Mouse (Mus musculus) CD4-positive helper T cell, adult 2 months (primary cell): ENCODE measurements around the gene Kifap3.

ENCODE experiments used
- DNase-seq: peaks from one replicate; pipeline ENCODE4 v3.0.0-alpha.2; 2012; ENCODE audit warnings: low read depth, missing footprints, low spot score

Gene Kifap3

DNA sequence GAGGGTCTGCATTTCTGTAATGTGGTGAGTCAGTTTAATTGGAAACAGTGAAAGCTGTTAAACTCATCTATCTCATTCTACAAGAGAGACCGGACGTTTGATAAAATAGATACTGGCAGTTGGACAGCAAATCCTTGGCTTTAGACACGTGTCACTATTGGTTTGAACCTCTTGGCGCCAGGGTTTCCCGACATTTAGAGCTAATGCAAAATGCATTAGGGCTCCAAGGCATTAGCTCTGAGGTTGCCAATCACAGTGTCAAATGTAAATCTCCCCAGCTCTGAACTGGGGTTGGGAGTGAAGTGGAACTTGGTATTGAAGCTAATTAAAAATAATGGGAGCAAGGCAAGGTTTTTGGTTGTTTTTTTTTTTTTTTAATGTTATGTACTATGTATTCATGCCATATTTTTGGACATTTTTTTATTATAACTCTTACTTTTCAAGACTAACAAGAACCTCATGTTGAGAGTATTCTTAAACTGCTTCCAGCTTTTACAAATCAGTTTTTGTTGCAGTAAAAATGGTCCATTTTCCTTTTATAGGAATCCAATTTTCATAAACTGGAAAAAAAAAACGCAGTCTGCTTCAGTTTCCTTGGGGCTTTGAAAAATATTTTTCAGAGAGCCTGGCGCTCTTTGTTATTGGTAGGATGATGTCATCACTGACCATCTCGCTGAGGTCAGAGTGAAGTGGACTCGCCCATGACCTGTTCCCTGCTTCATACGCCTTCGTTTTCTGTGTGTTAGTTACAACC, 114.6 kb downstream of the Kifap3 start:
- DNase-seq: no peak

DNA sequence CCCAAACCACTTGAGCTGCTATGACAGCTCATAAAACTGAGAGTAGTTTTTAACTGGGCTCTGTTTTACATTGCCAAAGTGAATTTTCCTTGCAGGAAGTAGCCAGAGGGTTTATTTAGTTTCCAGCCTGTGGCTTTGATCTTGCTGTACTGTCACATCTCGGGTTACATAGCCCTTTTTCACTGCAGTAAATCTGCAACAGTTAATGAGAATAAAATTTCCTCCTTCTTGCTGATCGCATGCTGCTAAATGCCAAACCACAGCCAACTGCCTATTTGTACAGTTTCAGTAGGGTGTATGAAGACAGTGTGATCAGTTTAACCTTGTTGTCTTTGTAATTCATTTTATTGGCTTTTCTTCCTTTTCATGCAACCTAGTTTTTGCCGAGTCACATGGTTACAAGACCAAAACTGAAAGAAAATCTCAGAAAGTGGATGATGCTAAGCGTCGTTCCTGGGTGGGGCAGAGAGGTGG, 118.9 kb downstream of the Kifap3 start:
- peak; percentile 41 for DNase-seq

GRCm38 (mm10) chr1:163899575-163899974, 120.2 kb downstream of the Kifap3 start:
- no peak for DNase-seq

DNA sequence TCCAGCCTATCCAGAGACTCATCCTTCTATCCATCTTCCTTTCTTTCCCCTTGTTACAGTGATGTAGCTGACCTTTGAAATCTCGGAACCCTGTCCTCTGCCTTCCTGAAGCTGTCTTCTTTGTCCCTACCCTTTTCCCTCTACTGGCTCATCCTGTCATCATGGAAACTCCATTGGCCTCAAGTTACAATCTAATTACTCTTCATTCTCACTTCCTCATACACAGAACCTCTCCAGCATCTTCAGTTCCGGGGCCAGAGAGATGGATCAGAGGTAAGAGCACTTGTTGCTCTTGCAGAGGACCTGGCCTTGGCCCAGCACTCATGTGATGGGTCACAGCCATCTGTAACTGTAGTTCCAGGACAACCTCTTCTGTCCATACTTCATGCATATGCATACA, 120.8 kb downstream of the Kifap3 start:
- DNase-seq: no peak

DNA sequence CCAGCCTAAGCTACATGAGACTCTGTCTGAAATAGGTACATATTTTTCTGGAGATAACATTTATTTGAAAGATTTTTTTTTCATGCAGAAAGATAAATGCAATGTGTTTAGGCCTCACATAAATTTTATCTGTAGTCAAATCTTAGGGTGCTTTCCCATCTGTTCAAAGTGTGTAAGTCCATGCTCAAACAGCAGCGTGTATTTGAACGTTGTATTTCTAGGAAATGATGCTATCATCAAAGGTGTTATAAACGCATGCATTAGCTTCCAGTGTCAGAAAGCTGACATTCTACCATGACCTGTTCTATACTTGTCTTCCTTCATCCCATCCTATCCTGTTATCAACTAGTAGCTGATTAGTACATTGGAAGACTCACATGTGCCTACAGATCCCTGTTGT, 124.0 kb downstream of the Kifap3 start:
- peak; percentile 6 for DNase-seq

GRCm38 (mm10) chr1:163907007-163907811, 127.8 kb downstream of the Kifap3 start:
- no peak for DNase-seq

DNA sequence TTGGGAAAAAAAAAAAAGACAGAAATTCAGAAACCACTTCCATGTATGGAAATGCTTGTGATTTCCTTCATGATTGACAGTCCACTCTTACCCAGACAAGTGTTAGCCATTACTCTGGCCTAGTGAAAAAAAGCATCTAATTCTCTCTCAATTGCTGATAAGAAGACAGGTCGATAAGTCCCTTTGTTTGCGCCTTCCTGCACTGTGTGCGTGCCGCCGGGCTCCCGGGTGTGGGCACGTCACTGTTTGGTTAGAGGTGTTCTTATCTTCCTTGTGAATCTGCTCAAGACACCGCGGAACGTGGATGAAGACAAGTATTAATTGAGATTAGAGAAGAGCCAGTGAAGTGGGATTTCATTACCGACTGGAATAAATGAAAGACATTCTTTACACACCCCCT, 129.0 kb downstream of the Kifap3 start:
- DNase-seq: no peak

DNA sequence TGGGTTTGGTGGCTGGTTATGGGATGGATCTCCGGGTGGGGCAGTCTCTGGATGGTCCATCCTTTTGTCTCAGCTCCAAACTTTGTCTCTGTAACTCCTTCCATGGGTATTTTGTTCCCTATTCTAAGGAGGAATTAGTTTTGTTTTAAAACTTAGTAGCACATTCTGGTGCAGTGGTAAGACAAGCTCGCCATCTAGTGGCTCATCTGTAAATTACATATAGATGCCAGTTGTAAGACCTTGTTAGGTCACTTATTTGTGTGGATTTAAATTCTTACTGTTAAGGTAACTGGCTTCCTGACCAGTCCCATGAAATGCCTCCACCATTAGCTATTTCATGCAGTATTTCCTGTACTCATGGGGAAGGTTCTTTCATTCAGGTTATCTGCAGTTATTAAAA, 131.0 kb downstream of the Kifap3 start:
- peak; percentile 54 for DNase-seq

GRCm38 (mm10) chr1:163910785-163911184, 131.4 kb downstream of the Kifap3 start:
- DNase-seq: no peak

- no peak for DNase-seq
These were observed 132.6 kb downstream of the Kifap3 start for GRCm38 (mm10) chr1:163911981-163912380.

DNA sequence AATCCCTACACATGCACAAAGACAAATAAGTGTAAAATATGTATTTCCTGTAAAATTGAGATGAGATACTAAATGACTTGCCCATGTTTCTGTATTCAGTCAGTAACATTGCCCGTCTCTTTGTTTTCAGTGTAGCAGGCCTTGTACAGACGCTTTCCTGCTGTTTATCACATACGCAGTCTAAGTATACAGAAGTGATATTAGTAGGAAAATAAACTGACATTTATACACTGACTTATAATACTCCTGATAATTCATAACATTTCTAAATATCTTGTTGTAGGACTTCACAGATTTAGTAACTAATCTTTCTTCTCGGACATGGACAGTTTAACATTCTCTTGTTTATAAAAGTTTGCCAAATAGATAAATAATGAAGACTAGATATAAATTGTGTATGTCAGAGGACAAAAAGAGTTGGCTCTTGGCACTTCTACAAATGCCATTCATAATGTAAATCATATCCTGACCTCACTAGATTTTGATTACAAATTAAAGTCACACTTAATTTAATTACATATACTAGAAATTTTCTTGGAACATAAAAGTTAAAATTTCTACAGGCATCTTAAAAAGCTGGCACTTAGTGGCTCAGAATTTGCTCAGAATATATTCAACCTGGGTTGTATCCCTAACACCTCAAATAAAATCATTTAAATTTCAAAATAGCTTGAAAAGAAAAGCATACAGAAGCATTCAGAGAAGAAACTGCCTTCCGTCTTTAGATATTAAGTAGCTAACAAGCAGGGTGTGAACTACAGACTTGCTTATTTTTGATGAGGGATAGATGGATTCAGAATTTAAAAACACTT, 138.2 kb downstream of the Kifap3 start:
- DNase-seq: no peak

DNA sequence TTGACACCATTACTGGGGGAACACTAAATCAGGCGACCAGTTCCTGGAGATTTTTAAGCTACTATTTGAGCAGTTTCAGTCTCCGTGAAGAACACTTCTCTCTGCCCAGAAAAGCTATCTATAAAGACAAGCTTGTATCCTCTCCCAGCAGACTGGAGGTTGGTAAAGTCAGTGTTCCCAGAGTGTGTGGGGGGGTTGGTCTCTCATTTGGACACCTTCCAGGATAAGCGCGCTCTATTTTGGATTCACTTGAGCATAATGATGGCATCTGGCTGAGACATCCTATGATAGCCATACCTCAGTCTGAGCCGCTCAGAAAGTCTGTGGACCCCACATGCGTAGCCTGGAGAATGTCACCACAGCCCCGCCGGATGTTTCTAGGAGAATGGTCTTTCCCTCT, 144.7 kb downstream of the Kifap3 start:
- no peak for DNase-seq

DNA sequence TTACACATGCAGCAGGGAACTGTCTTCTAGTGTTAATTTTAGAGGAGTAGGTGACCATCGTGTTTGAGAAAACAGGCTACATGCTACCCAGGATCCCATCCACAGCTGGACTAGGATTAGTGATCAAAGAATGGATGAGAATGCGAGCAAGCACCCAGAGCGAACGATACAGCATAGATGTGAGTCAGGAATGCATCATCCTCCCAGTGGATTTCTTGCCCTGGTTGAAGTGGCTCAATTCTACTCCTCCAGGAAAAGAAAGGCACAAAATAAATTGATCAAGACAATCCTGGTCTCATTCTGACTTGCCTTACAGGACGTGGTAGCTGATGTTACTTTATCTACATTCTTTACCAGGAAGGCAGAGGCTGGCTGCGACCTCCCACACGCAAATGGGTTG, 149.5 kb downstream of the Kifap3 start, which contains the start of gene Scyl3:
Gene Scyl3 (plus strand): TSS at position 255 of the 400 bp plus-strand sequence.
- DNase-seq: no peak

GRCm38 (mm10) chr1:163929636-163930457, 150.5 kb downstream of the Kifap3 start:
- peak; percentile 92 for DNase-seq

DNA sequence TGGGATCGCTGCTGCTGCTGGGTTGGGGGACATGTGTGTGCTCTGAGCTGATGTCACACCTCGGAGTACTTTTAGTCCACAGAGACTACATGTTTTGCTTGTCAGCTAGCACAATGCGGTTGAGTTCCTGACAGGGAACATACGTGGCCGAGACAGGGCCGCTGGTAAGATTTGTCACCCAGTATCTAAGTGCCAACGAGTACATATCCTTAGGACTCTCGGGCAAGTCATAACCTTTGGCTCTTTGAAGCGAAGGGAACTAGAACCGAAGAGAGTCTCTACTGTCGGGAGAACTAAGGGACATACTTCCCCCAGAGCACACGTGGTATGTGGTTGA, 151.0 kb downstream of the Kifap3 start:
- DNase-seq: no peak

- no peak for DNase-seq
These were observed 152.4 kb downstream of the Kifap3 start for GRCm38 (mm10) chr1:163931801-163932200.

GRCm38 (mm10) chr1:163934591-163934990, 155.2 kb downstream of the Kifap3 start:
- no peak for DNase-seq

DNA sequence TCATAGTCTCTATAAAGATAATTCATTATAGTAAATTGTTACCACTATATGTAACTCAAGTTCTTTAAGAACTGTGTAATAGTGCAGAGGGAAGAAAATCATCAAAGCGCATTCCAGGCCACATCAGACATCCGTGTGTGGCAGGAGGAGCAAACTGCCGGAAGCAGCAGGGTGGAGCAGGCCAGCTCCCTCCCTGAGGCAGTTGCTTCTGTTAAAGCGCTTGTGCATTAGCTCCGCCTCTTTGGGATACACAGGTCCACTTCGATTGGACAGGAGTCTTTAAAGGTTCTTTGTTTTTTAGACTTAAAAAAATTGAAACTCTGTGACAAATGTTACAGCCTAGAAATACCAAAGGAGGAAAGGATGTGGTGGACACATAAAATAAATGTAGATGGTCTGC, 162.7 kb downstream of the Kifap3 start:
- no peak for DNase-seq

DNA sequence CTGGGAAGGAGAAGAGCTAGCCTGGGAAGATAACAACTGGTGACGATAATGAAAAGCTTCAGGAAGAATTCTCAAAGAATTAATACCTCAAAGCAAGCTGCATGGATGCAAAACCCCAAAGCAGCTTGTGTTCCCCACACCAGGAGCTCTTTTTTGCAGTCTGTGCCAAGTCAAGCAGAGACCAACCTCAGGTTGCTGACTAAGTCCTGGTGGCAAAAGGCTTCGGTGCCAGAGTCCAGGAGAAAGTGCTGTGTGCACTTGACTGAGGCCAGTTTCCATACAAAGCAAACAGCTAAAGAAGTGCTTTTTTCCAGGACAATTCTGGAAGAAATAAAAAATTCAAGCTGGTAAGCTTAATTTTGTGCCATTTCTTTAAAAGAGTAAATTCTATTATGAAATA, 174.0 kb downstream of the Kifap3 start:
- DNase-seq: no peak

GRCm38 (mm10) chr1:163958036-163958435, 178.7 kb downstream of the Kifap3 start:
- DNase-seq: no peak

DNA sequence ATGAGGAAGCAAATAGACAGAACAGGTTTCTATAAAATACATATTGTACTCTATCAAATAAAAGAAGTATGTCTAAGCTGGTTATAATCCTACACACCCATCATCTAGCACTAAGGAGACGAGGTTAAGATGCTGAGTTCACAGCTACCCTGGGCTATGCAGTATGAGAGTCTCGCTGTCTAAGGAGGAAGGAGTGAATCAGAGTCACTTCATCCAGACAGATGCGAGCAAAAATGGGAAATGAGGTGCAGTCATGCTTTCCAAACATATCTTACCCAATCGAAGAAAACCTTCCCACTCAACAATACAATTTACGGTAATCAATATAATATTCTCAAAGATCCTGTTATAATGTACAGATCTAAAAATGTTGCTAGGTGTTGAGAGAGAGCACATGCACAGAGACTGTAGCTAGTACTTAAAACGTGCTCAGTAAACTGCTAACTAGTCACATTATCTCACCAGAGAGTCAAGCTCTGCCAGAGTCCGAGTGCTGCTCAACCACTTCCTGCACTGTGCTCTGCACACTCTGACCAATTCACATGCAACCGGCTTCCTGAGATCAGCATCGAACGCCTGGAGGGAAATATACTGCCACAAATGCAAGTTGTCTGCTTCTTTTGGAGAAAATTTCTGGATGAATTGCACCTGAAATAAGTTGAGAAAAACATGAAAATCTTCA, 184.8 kb downstream of the Kifap3 start:
- DNase-seq: no peak
